ENCODE assay signal across 10 mouse cellular contexts in genomic region chr17:71693780-71694179, GRCm38 (mm10). TPM values are rescaled to one million over a fixed set of nuclear protein-coding genes. Genes with fewer than 3 reads are reported as not detected.
DNase-seq lines count a peak whose midpoint lies in the region; ATAC-seq and TF ChIP-seq lines count a peak whose summit lies in the region.
"Had no signal": no experiment of that assay in that cellular context is flagged by ENCODE, and none has a peak within 500 bp of the region (broad histone marks: within the 10 kb centered on the region; RNA-seq: fewer than 3 reads in every experiment).

No protein-coding gene starts in this region.

- 65% methylated on average over 8 of the region's 8 CpGs for WGBS in intestine, postnatal 0 days
- WGBS in intestine, embryonic 16.5 days, result 61% methylated on average over 8 of the region's 8 CpGs

- H3K4me1 ChIP-seq in intestine, postnatal 0 days (replicated peaks; ENCODE audit: control insufficient read depth, insufficient read depth, low read length), result no peaks in the 10 kb centered on the region
- H3K4me1 ChIP-seq in intestine, embryonic 16.5 days (ENCODE audit: control insufficient read depth, insufficient read depth, low read length), result no peaks in the 10 kb centered on the region
- H3K4me1 ChIP-seq in MEL (ENCODE audit: control insufficient read depth in 1 of 2, insufficient read depth in 2 of 2, low read length in 2 of 2), result no peaks in the 10 kb centered on the region
- H3K4me1 ChIP-seq: limb, embryonic 15.5 days had no signal

- peak; percentile 17 for TF ChIP-seq RAD21 in MEL (IDR thresholded peaks at IDR 0.05; ENCODE audit: low read depth, low read length)

- DNase-seq in A20 (ENCODE audit: low read depth, low spot score) (peak; percentile 67), MEL (ENCODE audit: low read depth, low spot score) (peak; percentile 12)
- peak; percentile 18 for DNase-seq in kidney, postnatal 14 days
- no peak for DNase-seq in right cerebral cortex, postnatal 25 days

- no peaks in the 10 kb centered on the region for H3K27me3 ChIP-seq in intestine, postnatal 0 days (replicated peaks; ENCODE audit: control insufficient read depth, insufficient read depth, low read length)
- no peaks in the 10 kb centered on the region for H3K27me3 ChIP-seq in intestine, embryonic 16.5 days (replicated peaks; ENCODE audit: control insufficient read depth, insufficient read depth, low read length)
- H3K27me3 ChIP-seq in MEL (ENCODE audit: control insufficient read depth in 1 of 2, insufficient read depth in 2 of 2, low read length in 2 of 2), result no peaks in the 10 kb centered on the region
- H3K27me3 ChIP-seq: heart, embryonic 13.5 days; limb, embryonic 15.5 days had no signal

- TF ChIP-seq CTCF in intestine, postnatal 0 days (IDR thresholded peaks at IDR 0.05; ENCODE audit: low read depth), result peak; percentile 62
- peak; percentile 18 to 74 (median 43); a peak in 5 of 6 replicates for TF ChIP-seq CTCF in MEL (IDR thresholded peaks at IDR 0.05 in 2 of 3, conservative IDR thresholded peaks at IDR 0.05 in 1 of 3; ENCODE audit: control insufficient read depth in 1 of 3, insufficient read depth in 1 of 3, low read depth in 2 of 3, low read length in 3 of 3, poor library complexity in 1 of 3, severe bottlenecking in 1 of 3)

- ATAC-seq in intestine, postnatal 0 days, result no peak
- no peak for ATAC-seq in intestine, embryonic 16.5 days
- ATAC-seq in inflammation-experienced regulatory T-cells, adult 6 months, result no peak
- ATAC-seq in granulocyte monocyte progenitor cell, adult 5-6 weeks (replicated peaks; ENCODE audit: poor library complexity, severe bottlenecking), result no peak; the same call in 1 of the 2 replicates

- H3K79me2 ChIP-seq in MEL (ENCODE audit: control insufficient read depth, insufficient read depth, low read length, poor library complexity), result no peaks in the 10 kb centered on the region

- no peak for TF ChIP-seq POLR2A in MEL (IDR thresholded peaks at IDR 0.05; ENCODE audit: control insufficient read depth in 1 of 2, insufficient read depth in 1 of 2, low read depth in 1 of 2, low read length in 2 of 2, poor library complexity in 1 of 2)

- no peak overlapping the region for H3K4me3 ChIP-seq in intestine, postnatal 0 days (ENCODE audit: low read depth, low read length)
- no peak overlapping the region for H3K4me3 ChIP-seq in intestine, embryonic 16.5 days (ENCODE audit: low read length)
- H3K4me3 ChIP-seq in MEL (ENCODE audit: control insufficient read depth in 1 of 2, insufficient read depth in 1 of 2, low read depth in 2 of 2, low read length in 2 of 2), result no peak overlapping the region
- H3K4me3 ChIP-seq: heart, embryonic 13.5 days; limb, embryonic 15.5 days had no signal

- H3K9me3 ChIP-seq in intestine, postnatal 0 days (ENCODE audit: control insufficient read depth), result no peaks in the 10 kb centered on the region
- H3K9me3 ChIP-seq in intestine, embryonic 16.5 days (ENCODE audit: control insufficient read depth, low read length), result no peaks in the 10 kb centered on the region
- no peaks in the 10 kb centered on the region for H3K9me3 ChIP-seq in MEL (replicated peaks; ENCODE audit: insufficient read depth, low read length)
- H3K9me3 ChIP-seq: heart, embryonic 13.5 days; limb, embryonic 15.5 days had no signal

- TF ChIP-seq EP300 in MEL (IDR thresholded peaks at IDR 0.05; ENCODE audit: low read depth in 1 of 2, low read length in 2 of 2), result no peak

- H3K9ac ChIP-seq in intestine, postnatal 0 days (ENCODE audit: low read depth, low read length), result no peak overlapping the region
- no peak overlapping the region for H3K9ac ChIP-seq in intestine, embryonic 16.5 days (ENCODE audit: low read depth, low read length)
- no peak overlapping the region for H3K9ac ChIP-seq in MEL (ENCODE audit: control insufficient read depth, low read depth, low read length, poor library complexity, severe bottlenecking)
- H3K9ac ChIP-seq: heart, embryonic 13.5 days; limb, embryonic 15.5 days had no signal

- no peaks in the 10 kb centered on the region for H3K36me3 ChIP-seq in intestine, postnatal 0 days (ENCODE audit: control insufficient read depth, insufficient read depth)
- H3K36me3 ChIP-seq in intestine, embryonic 16.5 days (ENCODE audit: control insufficient read depth, insufficient read depth, low read length), result no peaks in the 10 kb centered on the region
- H3K36me3 ChIP-seq in MEL (ENCODE audit: control insufficient read depth in 1 of 2, insufficient read depth in 2 of 2, low read length in 2 of 2), result no peaks in the 10 kb centered on the region
- H3K36me3 ChIP-seq: heart, embryonic 13.5 days; limb, embryonic 15.5 days had no signal

- H3K27ac ChIP-seq in intestine, postnatal 0 days (ENCODE audit: low read depth, low read length), result no peak overlapping the region
- H3K27ac ChIP-seq in intestine, embryonic 16.5 days (ENCODE audit: low read length), result no peak overlapping the region
- no peak overlapping the region for H3K27ac ChIP-seq in MEL (ENCODE audit: control insufficient read depth, low read depth, low read length)
- H3K27ac ChIP-seq: heart, embryonic 13.5 days; limb, embryonic 15.5 days had no signal

- no peak overlapping the region for H3K4me2 ChIP-seq in intestine, postnatal 0 days (replicated peaks; ENCODE audit: low read depth)
- H3K4me2 ChIP-seq in intestine, embryonic 16.5 days (ENCODE audit: low read depth, low read length), result no peak overlapping the region
- H3K4me2 ChIP-seq: heart, embryonic 13.5 days; limb, embryonic 15.5 days had no signal

TF ChIP-seq in MEL, 35 proteins besides CTCF, POLR2A, EP300 and RAD21:
- TF ChIP-seq SMC3 (IDR thresholded peaks at IDR 0.05; ENCODE audit: low read depth, low read length), result peak; percentile 39
- TF ChIP-seq TBP (IDR thresholded peaks at IDR 0.05; ENCODE audit: low read depth, low read length), result no peak
- TF ChIP-seq GABPA (IDR thresholded peaks at IDR 0.05; ENCODE audit: low read depth, low read length), result no peak
- TF ChIP-seq ZC3H11A (IDR thresholded peaks at IDR 0.05; ENCODE audit: low read depth, low read length), result no peak

RNA-seq across cellular contexts. Expression of gene Togaram2, which starts 20.7 kb away (rescaled TPM):
- 0.07 and 0.16 TPM in 2 replicates for polyA plus RNA-seq in intestine, postnatal 0 days (2015; fragmentation: Nextera tagmentation; extraction: Ambion mirVana)
- 0.27 and 0.45 TPM in 2 replicates for polyA plus RNA-seq in intestine, embryonic 16.5 days (2015; fragmentation: Nextera tagmentation; extraction: Ambion mirVana)
- total RNA-seq in MEL (2012; rRNA removed), result not detected in 2 replicates
- polyA plus RNA-seq in MEL (2012; ENCODE audit: insufficient read depth in 1 of 2, insufficient read length in 2 of 2, low read depth in 1 of 2, low replicate concordance in 2 of 2, missing spikeins in 1 of 2), result not detected
- not detected for polyA plus RNA-seq in inflammation-experienced regulatory T-cells, adult 6 months (2017; shearing (Covaris generic))
- not detected in 2 replicates for total RNA-seq in granulocyte monocyte progenitor cell, adult 5-6 weeks (2014; fragmentation: Nextera tagmentation)
- total RNA-seq in granulocyte monocyte progenitor cell, adult 5-6 weeks (2017), result not detected in 2 replicates

RNA-seq across cellular contexts. Expression of gene Pcare, which starts 58.9 kb away (rescaled TPM):
- polyA plus RNA-seq in intestine, postnatal 0 days (2015; fragmentation: Nextera tagmentation; extraction: Ambion mirVana), result not detected in 2 replicates
- polyA plus RNA-seq in intestine, embryonic 16.5 days (2015; fragmentation: Nextera tagmentation; extraction: Ambion mirVana), result not detected in 2 replicates
- not detected in 2 replicates for total RNA-seq in MEL (2012; rRNA removed)
- not detected for polyA plus RNA-seq in MEL (2012; ENCODE audit: insufficient read depth in 1 of 2, insufficient read length in 2 of 2, low read depth in 1 of 2, low replicate concordance in 2 of 2, missing spikeins in 1 of 2)
- not detected for polyA plus RNA-seq in inflammation-experienced regulatory T-cells, adult 6 months (2017; shearing (Covaris generic))
- total RNA-seq in granulocyte monocyte progenitor cell, adult 5-6 weeks (2014; fragmentation: Nextera tagmentation), result not detected in 2 replicates
- not detected in 2 replicates for total RNA-seq in granulocyte monocyte progenitor cell, adult 5-6 weeks (2017)
- polyA plus RNA-seq: heart, embryonic 13.5 days; limb, embryonic 15.5 days had no signal
